Mouse (Mus musculus): ENCODE data around the gene Gm12248.

Gene Gm12248

DNA sequence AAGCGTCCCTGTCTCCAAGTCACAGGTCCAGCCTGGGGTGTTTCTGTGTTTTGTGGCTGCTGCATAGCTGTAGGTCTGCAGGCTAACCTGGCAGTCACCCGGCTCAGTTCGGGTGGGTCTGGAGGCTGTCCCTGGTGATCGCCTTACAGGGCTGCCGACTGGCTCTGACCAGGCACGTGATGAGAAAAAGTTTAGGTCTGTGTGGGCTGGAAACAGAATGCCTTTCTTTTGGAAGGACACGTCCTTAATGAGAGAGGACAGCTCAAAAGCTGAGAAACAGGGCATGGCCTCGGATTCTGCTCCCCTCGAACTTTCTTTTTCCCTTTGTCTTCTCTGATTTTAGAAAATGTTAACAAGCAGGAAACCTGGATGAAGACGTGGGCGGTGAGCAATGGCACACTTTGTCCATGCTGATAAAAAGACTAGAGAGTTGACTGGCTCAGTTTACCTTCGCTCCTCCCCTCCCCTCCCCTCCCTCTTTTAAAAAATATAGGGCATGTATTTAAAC, at the start of gene Gm12248:
Gm12248 (minus strand) TSS at position 114 of the 508 bp plus-strand sequence.
- peak; percentile 32 for DNase-seq

DNA sequence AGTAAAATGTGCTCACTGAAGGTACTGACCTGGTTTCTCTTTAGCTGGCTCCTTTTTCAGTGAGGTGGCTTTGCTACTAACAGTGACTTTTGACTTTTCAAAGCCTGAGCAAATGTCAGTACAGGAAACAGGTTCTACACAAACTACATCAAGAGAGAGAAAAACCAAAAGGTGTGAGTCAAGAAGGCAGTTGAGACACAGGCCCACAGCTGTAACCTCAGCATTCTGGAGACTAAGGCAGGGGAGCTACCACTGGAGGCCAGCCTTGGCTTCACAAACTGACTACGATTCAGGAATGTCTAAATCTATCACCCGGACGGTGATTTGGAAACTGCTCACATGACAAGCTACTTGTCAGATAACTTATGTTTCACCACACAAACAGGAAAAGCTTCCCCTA, 46.5 kb upstream of the Gm12248 start:
- no peak for DNase-seq

DNA sequence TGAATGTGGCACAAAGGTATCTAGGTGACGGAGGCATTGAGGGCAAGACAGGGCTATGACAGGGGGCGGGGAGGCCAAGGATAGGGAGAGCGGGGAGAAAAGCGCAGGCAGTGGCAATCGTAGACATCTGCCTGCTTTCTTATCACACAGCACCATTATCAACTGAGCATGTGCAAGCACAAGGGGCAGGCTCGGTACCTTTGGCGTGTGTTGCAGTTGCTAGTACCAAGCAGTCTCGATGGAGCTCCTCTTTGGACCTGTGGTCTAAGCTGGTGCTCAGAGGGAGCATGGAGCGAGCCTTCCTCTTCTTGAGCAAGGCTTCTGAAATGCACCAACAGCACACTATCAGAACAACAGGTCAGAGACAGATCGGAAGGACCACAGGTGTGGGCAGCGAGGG, 45.9 kb upstream of the Gm12248 start:
- DNase-seq, result no peak

- DNase-seq, result no peak
Observed at GRCm38 (mm10) chr11:58136677-58137076, 43.7 kb upstream of the Gm12248 start.

GRCm38 (mm10) chr11:58135296-58135695, 42.4 kb upstream of the Gm12248 start:
- DNase-seq, result no peak

GRCm38 (mm10) chr11:58134869-58135268, 41.9 kb upstream of the Gm12248 start:
- no peak for DNase-seq

- no peak for DNase-seq
Observed at GRCm38 (mm10) chr11:58132026-58132425, 39.1 kb upstream of the Gm12248 start.

GRCm38 (mm10) chr11:58129302-58129843, 36.4 kb upstream of the Gm12248 start:
- DNase-seq, result no peak

- DNase-seq, result no peak
Observed at GRCm38 (mm10) chr11:58127544-58127943, 34.6 kb upstream of the Gm12248 start.

DNA sequence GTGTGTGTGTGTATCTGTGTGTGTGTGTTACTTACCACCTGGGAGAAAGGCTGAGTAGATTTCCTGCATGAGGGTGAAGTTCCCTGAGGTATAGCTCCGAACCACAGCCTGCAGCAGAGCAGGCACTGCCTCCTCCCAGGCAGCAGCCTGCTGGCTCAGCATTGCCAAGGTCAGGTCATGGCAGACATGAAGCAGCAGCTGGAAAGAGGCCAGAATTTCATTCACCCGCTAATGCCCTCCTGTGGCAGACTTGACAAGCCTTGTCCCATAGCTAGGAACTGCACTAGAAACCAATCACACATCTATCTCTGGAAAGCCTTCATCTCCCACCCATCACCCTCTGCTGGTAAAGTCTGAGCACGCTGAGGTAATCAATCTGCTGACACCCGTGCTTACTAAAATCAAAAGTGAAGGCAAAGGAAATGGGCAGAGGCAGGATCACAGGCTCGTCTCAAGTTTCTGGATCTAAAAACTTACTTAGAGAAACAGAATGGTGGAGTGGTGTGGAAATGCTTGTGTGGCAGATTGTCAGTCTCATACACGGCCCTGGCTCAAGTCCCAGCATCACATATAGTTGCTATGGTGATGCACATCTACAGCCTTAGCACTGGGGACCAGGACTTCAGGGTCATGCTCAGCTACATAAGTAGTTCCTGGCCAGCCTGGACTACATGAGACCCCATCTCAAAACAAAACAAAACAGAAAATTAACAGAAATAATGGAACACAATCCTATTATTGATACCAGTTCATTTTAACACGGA, 33.6 kb upstream of the Gm12248 start:
- DNase-seq, result peak; percentile 48

GRCm38 (mm10) chr11:58125021-58125420, 32.1 kb upstream of the Gm12248 start:
- no peak for DNase-seq

GRCm38 (mm10) chr11:58123711-58124110, 30.8 kb upstream of the Gm12248 start:
- no peak for DNase-seq

DNA sequence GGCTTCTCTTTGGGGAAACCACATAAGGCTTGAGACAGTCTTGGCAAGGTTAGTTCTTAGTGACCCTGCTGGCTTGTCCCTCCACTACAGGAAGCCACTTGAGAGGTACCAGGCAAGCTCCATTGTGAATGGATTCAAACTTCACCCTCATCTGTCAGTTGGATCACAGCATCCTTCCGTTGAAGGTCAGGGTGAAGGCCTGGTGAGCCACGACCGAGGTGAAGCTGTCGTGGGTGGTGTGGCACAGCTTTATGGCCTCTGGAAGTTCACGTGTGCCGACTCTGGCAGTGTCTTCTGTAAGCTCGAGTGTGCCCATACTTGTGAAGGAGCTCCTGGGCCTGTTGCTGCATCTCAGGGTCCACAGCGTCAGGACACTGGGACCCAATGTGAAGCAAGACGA, 28.4 kb upstream of the Gm12248 start:
- DNase-seq, result no peak

DNA sequence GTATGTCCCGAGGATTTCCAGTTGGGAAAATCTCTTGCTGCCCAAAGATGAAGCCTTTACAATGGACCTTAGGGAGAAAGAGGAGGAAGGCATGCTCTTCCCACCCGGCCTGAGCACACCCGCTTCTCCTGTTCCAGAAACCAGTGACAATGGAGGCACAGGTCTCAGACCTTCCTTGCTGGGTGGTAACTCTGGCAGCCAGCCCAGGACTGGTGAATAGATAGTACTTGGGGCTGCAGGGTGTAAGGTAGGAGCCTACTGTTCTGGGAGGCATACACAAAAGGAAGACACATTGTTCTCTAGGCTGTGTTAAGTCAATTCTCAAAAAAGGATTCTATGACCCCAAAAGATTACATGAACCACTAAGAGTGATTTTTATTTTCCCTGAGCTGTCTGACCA, 27.7 kb upstream of the Gm12248 start:
- no peak for DNase-seq

DNA sequence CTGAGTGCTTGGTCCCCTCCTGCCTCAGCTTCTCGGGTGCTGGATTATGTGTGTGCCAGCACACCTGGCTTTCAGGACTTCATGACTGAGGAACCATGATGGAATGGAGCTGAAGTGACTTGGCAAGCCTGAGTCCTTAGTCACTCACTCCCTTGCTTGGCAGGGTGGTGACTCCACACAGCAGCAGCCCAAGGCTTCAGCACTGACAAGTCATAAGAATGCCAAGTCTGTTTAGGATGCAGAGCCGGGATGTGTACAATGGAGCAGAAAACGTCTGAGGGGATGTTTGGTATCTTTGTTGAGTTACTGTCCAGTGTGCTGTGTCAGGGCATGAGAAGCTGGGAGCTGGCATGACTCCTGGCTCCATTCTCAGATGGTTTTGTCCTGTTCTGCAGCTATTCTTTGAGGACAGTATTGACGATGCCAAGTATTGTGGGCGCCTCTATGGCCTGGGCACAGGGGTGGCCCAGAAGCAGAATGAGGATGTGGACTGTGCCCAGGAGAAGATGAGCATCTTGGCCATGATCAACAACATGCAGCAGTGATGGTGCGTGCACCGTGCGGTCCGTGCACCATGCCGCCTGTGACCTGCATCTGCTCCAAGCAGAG, 24.2 kb upstream of the Gm12248 start:
- no peak for DNase-seq

GRCm38 (mm10) chr11:58116560-58116959, 23.6 kb upstream of the Gm12248 start:
- DNase-seq, result no peak

GRCm38 (mm10) chr11:58107664-58108337, 14.9 kb upstream of the Gm12248 start:
- DNase-seq, result no peak

DNA sequence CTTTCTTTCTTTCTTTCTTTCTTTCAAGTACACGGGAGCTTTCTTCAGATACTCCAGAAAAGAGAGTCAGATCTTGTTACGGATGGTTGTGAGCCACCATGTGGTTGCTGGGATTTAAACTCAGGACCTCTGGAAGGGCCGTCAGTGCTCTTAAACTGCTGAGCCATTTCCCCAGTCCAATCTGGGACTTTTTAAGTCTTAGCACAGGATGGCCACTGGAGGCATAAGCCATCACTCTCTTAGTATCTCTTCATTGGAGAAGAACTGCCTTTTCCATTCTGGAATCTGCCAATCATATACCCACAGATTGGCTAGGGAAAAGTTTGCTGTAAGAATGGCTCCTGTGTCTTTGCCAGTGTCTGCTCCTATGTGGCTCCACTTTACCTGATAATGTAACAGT, 14.1 kb upstream of the Gm12248 start:
- DNase-seq, result no peak

GRCm38 (mm10) chr11:58104351-58104791, 11.4 kb upstream of the Gm12248 start:
- peak; percentile 62 for DNase-seq

DNA sequence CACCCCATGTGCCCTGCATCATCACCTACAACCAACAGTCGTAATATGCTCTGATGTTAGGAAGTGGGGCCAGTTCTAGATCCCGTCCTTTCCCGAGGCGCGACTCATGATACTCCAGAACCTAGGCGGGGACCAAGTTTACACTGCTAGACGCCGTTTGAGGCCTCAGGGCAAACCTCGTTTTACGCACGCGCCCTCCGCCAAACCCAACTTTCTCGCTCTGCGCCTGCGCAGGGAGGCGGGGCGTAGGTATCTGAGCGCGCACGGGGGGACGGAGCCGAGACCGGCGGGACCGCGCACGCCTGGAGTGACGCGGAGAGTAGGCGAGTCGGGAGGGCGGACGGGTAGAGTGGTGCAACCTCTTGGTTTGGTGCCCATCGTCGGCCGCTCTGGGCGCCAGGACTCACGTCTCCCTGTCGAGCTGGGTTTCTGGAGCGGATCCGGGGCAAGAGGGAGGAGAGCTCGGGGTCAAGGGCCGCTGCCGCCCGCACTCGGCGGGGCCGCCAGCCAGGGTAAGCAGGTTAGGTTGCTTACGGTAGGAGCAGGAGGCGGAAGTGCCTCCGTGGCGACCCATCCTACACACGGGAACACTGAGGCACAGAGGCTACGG, 10.9 kb upstream of the Gm12248 start, which contains the start of gene Cnot8:
Cnot8 (plus strand) TSS at position 457 of the 610 bp plus-strand sequence.
- peak; percentile 99 for DNase-seq

DNA sequence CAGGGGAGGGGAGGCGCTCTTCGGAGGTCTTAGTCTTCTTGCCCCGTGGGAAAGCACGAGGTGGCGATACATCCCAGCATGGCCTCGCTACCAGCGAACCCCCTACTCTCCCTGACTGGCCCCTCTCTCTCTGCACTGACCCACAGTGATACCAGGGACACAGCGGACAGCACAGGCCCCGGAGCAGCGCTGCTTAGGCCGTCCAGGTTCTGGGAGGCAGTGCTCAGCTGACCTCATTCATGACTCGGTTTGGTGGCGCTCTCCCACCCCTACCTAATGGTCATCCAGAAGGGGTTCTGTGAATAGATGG, 10.4 kb upstream of the Gm12248 start:
- DNase-seq, result no peak

- DNase-seq, result no peak
Observed at GRCm38 (mm10) chr11:58102581-58103343, 9.8 kb upstream of the Gm12248 start.

Data from lung, postnatal 14 days (tissue).